Mouse (Mus musculus) embryonic fibroblast, embryonic 13.5 days (primary cell): ENCODE results near the gene Il1rl2. TPM values are rescaled to one million over a fixed set of nuclear protein-coding genes. Genes with fewer than 3 reads are reported as not detected.
A peak's percentile ranks its signal among the peaks of the same experiment; 100 is the strongest.

Experiments used
- H3K27ac ChIP-seq: 2 replicates; pipeline ENCODE4 v1.5.1; 2012; ENCODE audit warnings: low read length, control low read depth, inconsistent platforms; ENCODE audit not compliant: insufficient read depth
- H3K4me1 ChIP-seq: 2 replicates; pipeline ENCODE4 v1.6.1; 2011; ENCODE audit warnings: low read length; ENCODE audit not compliant: control insufficient read depth, insufficient read depth
- H3K4me3 ChIP-seq: 2 replicates; pipeline ENCODE4 v1.5.1; 2011; ENCODE audit warnings: mild to moderate bottlenecking, control low read depth, low read length; ENCODE audit not compliant: insufficient read depth
- CTCF ChIP-seq: IDR thresholded peaks from 2 replicates; pipeline ENCODE4 v1.5.1; 2011; ENCODE audit warnings: mild to moderate bottlenecking, control low read depth, low read length, moderate library complexity, borderline replicate concordance; ENCODE audit not compliant: insufficient read depth
- POLR2A ChIP-seq: IDR thresholded peaks from 2 replicates; pipeline ENCODE4 v1.6.1; 2011; ENCODE audit warnings: low read depth, mild to moderate bottlenecking, control low read depth, low read length, moderate library complexity
- polyA plus RNA-seq: library from polyadenylated mRNA; stranded (reverse); fragments of >200 nt; gene quantifications from 2 replicates; pipeline ENCODE4 v1.2.4, GENCODE M21; 2011; ENCODE audit warnings: low read depth; ENCODE audit not compliant: missing spikeins, insufficient read length

Il1rl2 gene
- polyA plus RNA-seq, result 32.5 and 48.1 TPM in 2 replicates

DNA sequence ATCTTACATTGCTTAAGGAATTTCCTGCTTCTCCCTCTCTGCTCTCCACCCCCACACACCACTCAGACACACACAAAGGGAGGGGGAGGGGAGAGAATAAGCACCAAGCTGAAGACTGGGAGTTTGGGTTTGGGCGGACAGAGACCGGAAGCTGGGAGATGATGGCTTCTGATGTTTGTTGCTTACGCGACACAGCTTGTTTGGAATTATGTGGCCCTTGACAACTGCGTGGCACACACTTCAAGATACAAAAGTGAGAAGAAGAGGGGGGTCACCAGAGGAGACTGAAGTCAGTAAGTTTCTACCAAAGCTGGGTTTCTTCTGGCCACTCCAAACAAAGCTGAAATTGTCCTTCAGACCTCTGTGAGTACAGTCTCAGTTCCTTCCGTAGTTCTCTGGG lies at the start of gene Il1rl2:
Il1rl2 (plus strand) TSS at position 154 of the 400 bp plus-strand sequence.
- TF ChIP-seq POLR2A, result peak; percentile 74
- TF ChIP-seq CTCF, result no peak
- Histone ChIP-seq H3K4me3 (peak within 1 kb of the TSS; percentile 65), H3K4me1 (no peaks in the 10 kb centered on the region; the same call in 1 of the 2 replicates), H3K27ac (peak within 1 kb of the TSS; percentile 84)

- no peak overlapping the region for H3K4me3 ChIP-seq
- no peak for TF ChIP-seq POLR2A
- TF ChIP-seq CTCF, result no peak
- H3K27ac ChIP-seq, result peak overlapping the region; percentile 78
- H3K4me1 ChIP-seq, result peaks cover 20% of the 10 kb centered on the region
Measured at GRCm38 (mm10) chr1:40275285-40276013, 49.0 kb upstream of the Il1rl2 start.

- Histone ChIP-seq H3K27ac (no peak overlapping the region), H3K4me3 (no peak overlapping the region), H3K4me1 (peaks cover 15% of the 10 kb centered on the region)
- no peak for TF ChIP-seq POLR2A
- no peak for TF ChIP-seq CTCF
Measured at GRCm38 (mm10) chr1:40277944-40278343, 46.5 kb upstream of the Il1rl2 start.

DNA sequence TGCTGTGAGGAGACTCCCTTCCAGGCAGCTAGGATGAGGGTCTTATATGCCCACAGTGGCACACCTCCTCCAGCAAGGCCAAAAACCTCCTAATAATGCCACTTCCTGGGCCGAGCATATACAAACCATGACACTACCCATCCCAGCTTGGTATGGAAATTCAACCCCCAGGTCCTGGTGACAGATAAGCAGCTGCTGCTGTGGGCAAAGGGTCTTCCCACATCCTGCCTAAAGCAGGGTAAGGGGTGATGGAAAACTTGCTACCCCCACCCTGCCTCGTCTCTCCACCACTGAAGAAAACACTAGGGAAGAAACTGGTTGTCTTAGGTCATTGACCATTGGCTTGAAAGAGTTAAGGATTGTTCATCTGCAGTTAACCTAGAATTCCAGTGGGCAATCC lies 45.7 kb upstream of the Il1rl2 start:
- no peak for TF ChIP-seq CTCF
- no peak for TF ChIP-seq POLR2A
- no peak overlapping the region for H3K27ac ChIP-seq
- peaks cover 15% of the 10 kb centered on the region for H3K4me1 ChIP-seq

DNA sequence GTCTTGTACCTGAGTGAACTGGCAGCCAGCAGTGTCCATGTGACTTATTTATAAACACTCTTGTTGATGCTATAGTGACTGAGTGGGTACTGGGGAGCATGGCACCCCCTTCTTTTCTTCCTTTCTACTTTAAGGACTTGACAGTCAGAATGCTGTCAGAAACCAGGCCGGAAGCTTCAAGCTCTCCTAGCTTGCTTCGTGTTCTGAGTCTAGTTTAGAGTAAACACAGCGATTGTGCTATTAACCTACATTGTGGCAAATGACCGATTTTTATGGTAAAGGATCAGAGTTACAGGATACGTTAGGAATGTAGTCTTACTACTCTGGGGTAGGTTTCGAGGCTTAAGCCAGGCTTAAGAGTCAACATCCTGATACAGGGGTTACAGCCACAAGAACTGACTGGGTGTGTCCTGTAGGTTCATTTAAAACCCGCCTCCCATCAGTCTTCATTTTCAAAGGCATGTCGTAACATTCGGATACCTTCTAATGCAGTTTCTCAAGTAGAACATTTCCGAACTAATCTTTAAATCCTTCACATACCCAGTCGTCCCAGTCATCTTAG lies 45.1 kb upstream of the Il1rl2 start:
- TF ChIP-seq POLR2A (no peak), CTCF (no peak)
- H3K27ac ChIP-seq, result no peak overlapping the region
- H3K4me3 ChIP-seq, result no peak overlapping the region
- H3K4me1 ChIP-seq, result peaks cover 15% of the 10 kb centered on the region

More for the DNA sequence above, 45.7 kb upstream of the Il1rl2 start:
- H3K4me3 ChIP-seq, result no peak overlapping the region

DNA sequence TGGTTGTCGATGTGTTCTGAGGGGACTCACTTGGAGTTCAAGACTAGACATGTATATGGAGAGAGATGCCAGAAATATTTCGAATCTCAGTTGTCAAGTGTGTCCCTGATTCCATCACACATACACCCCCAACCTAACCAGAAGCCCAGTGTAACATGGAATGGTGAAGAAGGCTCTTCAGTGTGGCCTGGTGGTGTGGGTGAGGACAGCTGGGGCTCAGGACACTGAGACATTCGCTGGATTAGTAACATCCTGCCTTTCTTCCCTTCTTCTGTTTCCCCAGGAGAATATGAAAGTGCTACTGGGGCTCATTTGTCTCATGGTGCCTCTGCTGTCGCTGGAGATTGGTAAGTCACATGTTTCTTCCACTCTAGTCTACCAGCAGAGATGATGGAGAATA lies 42.5 kb upstream of the Il1rl2 start:
- H3K27ac ChIP-seq, result no peak overlapping the region; the same call in 1 of the 2 replicates
- TF ChIP-seq POLR2A, result no peak
- no peak for TF ChIP-seq CTCF
- peaks cover 5% of the 10 kb centered on the region for H3K4me1 ChIP-seq
- H3K4me3 ChIP-seq, result no peak overlapping the region

GRCm38 (mm10) chr1:40282394-40282793 lies 42.0 kb upstream of the Il1rl2 start:
- Histone ChIP-seq H3K4me3 (no peak overlapping the region), H3K27ac (no peak overlapping the region), H3K4me1 (peaks cover 2% of the 10 kb centered on the region)
- TF ChIP-seq POLR2A, result no peak
- no peak for TF ChIP-seq CTCF

DNA sequence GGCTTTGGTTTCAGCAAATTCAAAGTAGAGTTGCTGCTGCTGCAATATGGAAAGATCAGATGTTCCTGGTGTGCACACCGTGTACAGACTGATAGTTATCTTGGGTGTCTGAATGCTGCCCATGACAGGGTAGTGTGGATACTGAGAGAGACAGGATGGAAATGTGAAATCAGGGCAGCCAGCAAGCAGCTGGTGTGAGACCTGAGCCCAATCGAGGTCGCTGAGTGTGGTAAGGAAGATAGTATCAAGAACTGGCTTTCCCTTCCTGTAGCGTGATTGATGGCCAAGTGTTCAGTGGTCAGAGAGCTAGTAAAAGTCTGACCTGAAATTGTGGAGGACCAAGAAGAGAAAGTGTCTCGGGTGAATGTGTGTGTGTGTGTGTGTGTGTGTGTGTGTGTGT lies 40.4 kb upstream of the Il1rl2 start:
- Histone ChIP-seq H3K4me1 (peaks cover 2% of the 10 kb centered on the region; the same call in 1 of the 2 replicates), H3K4me3 (no peak overlapping the region), H3K27ac (no peak overlapping the region)
- TF ChIP-seq POLR2A (no peak), CTCF (no peak)

GRCm38 (mm10) chr1:40290489-40291255 lies 33.7 kb upstream of the Il1rl2 start:
- Histone ChIP-seq H3K27ac (no peak overlapping the region), H3K4me3 (no peak overlapping the region), H3K4me1 (no peaks in the 10 kb centered on the region)
- no peak for TF ChIP-seq POLR2A
- no peak for TF ChIP-seq CTCF
